Mouse (Mus musculus) mouse trophoblast stem cell (cell line): ENCODE results near the gene Fndc4.

Source experiments
- in situ Hi-C, 2 experiments: fragments of 300-500 bp; cut with MseI, MboI; formaldehyde crosslinking; loops; 2 replicates in 1 of 2; 3 replicates in 1 of 2; pipeline ENCODE4 v1.15.1; 2025

The Fndc4 gene

DNA sequence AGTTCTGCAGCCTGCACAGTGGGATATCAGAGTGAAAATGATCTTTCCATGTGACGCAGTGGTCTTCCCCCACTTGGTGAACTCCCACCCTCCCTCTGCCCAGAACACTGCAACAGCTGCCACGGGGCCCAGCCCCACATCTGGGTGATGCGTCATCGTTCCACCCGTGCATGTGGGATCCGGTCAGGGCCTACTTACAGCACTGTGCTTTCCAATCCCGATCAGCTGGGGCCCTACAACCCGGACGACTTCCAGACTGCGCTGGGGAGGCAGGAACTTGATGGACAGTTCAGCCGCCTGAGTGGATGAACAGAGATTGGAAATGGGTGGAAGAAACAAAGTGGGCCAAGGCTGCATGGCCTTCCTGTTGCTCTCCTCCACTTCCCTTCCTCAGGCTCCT lies 38.3 kb downstream of the Fndc4 start:
- in situ Hi-C loops, result no loop called here

DNA sequence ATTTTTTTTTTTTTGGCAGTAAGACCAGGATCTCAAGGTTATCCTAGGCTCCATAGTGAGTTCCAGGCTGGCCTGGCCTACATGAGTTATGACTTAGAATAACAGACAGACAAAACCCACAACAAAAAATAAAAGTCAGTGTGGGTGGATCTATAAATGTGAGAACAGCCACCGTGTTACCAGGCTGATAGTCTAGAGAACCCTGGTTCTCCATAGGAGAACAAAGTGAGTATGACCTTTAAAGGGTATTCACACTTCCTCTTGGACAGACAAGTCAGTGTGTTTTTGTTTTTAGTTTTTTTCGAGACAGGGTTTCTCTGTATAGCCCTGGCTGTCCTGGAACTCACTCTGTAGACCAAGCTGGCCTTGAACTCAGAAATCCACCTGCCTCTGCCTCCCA lies 39.9 kb downstream of the Fndc4 start:
- in situ Hi-C loops, result no loop called here

DNA sequence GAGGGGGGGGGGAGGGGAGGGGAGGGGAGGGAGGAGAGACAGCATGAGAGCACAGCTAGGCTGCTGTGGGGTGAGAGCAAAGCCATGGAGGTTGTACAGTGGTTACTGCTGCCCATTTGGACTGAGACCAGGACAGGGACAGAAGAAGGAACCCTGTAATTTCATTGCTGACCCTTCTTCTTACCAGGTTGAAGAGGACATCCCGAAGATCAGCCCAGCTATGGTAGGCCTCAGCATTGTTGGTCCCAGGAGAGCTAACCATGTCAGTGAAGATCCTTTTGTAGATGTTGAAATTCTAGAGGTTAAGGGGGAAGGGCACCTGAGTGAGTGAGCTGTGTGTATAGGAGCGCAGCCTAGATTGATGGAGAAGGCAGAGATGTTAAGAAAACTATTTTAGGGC lies 40.5 kb downstream of the Fndc4 start:
- in situ Hi-C loops, result no loop called here

DNA sequence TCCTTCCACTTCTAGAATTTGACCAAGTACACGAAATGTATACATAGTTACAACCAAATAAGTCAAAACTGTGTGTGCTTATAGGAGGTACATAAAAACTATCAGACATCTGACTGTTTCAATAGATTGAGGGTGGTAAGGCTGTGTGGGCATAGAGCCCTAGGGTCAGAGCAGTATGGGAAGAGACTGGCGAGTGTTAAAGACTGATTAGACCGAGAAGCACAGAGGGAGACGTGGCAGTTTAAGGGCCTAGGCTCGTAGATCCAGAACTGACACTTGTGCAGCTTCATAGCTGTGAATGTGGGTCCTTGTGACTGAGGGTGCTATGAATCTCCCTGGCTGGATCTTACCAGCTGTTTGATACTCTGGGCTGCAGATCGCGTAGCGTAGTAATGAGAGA lies 41.0 kb downstream of the Fndc4 start:
- in situ Hi-C loops, result no loop called here

DNA sequence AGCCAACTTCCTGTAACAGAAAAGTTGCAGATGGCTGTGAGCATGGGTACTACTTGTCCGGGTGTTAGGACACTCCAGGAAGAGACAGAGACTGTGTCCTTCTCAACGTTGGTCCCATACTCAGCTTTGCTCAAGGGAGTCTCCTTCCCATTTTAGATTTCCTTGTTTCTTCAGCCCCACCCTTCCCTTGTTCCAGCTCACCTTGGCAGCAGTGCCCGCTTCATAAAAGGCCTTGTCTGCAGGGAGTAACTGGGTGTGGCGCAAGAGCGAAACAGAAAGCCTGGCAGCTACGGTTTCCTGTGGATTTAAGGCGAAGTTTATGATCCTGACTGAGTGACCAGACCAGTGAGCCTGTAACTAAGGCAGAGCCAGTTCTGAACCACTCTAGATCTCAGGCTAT lies 41.4 kb downstream of the Fndc4 start:
- in situ Hi-C loops, result no loop called here

DNA sequence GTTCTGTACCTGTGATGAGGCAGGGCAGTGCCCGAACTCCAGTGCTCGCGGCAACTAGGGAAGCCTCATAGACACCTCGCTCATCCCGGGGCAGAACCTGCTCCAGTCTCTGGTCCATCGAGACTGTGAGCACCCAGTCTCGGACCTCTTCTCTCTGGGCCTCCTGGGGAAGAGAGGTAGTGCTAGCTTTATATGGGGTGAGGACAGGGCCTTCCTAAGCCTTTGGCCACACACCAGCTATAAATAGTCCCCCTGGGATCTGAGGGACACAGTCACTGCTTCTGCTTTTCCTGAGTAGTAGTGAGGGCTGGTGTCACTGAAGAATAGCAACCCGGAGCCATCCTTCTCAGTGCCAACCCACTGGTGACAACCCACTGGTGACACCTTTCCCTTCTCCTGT lies 42.1 kb downstream of the Fndc4 start:
- in situ Hi-C loops, result no loop called here

DNA sequence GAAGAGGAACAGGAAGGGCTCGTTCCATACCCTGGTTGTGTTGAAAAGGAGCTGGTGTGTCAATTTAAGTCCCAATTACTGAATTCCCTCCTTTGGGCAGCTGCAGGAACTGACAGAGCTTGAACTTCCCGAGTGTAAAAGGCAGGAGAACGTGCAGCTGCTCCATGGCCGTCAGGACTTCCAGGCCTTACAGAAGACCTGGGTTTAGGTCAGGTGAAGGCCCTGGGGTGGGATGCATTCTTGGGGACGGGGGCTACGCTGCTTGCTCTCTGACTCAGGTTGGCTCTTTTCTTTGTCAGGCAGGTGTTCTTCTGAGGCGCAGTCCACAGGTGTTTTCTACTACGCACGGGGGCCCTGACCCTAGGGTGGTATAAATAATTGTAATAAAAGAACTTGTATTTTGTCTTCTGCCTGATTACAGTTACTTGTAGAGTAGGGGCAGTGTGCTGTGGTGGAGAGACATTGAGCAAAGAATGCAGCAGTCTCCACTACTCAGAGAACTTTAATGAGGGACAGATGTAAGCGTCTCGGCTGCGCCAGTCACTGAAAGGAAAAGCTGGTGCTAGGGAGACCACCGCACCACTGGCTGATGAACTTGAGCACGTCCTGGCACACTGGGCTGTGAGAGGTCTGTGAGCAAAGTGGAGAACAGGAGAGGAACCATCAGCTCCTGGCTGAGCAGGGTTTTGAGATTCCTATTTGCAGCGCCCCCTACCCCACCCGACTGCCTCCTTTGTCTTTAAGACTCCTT lies 42.9 kb downstream of the Fndc4 start:
- in situ Hi-C loops, result no loop called here

DNA sequence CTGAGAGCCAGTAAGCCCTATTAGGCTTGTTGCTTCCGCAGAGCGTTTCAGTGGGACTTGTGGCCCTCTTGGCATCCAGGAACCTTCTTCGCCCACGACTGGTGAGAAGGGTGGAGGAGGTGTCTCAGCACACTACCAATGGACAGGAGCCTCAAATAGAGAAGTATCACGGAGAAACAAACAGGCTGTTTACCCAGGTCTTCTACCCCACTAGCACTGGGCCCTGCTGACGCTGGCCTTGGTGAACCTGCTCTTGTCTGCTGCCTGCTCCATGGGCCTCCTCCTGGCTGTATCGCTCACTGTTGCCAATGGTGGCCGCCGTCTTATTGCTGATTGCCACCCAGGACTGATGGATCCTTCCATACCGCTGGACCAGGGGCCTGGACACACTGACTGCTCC lies 43.7 kb downstream of the Fndc4 start:
- in situ Hi-C loops, result no loop called here

DNA sequence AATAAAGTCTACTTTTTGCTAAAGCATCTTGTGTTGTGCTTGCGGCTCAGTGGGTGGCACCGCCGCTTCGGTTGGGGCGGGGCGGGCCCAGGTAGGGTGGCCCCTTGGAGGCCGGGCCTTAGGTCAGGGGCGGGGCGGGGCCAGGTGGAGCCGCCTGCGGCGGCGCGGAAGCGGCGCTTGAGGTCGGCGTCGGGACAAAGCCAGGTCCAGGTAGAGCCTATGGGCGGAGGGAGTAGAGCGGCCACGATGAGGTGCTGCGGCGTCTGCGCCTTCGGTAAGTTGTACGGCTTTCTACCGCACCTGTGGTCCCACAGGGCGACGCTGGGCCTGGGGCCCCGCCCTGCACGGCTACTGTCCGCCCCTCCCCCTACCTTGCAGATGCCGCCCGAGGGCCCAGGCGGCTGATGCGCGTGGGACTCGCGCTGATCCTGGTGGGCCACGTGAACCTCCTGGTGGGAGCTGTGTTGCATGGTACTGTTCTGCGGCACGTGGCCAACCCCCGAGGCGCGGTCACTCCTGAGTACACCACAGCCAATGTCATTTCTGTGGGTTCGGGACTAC lies 44.3 kb downstream of the Fndc4 start, which contains the start of gene Krtcap3:
Gene Krtcap3 (plus strand): TSS at position 151 of the 561 bp plus-strand sequence.
- in situ Hi-C loops, result no loop called here

DNA sequence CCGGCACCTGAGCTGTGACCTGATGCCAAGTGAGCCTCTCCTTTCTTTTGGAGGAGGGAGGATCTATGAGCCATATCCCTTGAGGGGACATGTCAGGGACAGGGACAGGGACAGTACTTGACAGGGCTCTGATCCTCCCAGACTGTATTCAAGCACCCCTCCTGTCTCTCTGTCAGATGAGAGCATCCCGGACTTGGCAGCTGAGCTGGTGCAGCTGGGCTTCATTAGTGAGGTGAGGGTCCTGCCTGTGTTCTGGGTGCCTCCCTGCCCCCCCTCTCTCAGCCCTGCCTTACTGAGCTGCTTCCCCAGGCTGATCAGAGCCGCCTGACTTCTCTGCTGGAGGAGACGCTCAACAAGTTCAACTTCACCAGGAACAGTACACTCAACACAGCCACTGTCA lies 45.2 kb downstream of the Fndc4 start:
- in situ Hi-C loops, result no loop called here
